Mouse (Mus musculus) lung, embryonic 16.5 days (tissue): ENCODE results near the gene Pkd1l1. TPM values are rescaled to one million over a fixed set of nuclear protein-coding genes. Genes with fewer than 3 reads are reported as not detected.

Experiments used
- ATAC-seq: fragments of 200-750 bp; cut with Nextera tagmentation; 2 replicates; pipeline ENCODE4 v1.8.0; 2017; ENCODE audit warnings: low read depth, mild to moderate bottlenecking, moderate library complexity
- H3K27ac ChIP-seq: fragments of 300-500 bp; sonication (generic); 2 replicates; pipeline ENCODE4 v1.5.1; 2014; ENCODE audit warnings: mild to moderate bottlenecking, control low read depth, low read length
- H3K27me3 ChIP-seq: fragments of 300-500 bp; sonication (generic); 2 replicates; pipeline ENCODE4 v1.6.1; 2014; ENCODE audit warnings: low read depth, low read length, mixed read lengths; ENCODE audit not compliant: control insufficient read depth, insufficient read depth
- H3K36me3 ChIP-seq: fragments of 300-500 bp; sonication (generic); 2 replicates; pipeline ENCODE4 v1.6.1; 2014; ENCODE audit warnings: low read length; ENCODE audit not compliant: control insufficient read depth, insufficient read depth
- H3K4me1 ChIP-seq: fragments of 300-500 bp; sonication (generic); replicated peaks from 2 replicates; pipeline ENCODE4 v1.6.1; 2014; ENCODE audit warnings: low read length, mixed read lengths; ENCODE audit not compliant: control insufficient read depth, insufficient read depth
- H3K4me2 ChIP-seq: fragments of 300-500 bp; sonication (generic); 2 replicates; pipeline ENCODE4 v1.6.1; 2014; ENCODE audit warnings: low read depth, low read length, control low read depth
- H3K4me3 ChIP-seq: fragments of 300-500 bp; sonication (generic); 2 replicates; pipeline ENCODE4 v1.5.1; 2014; ENCODE audit warnings: mild to moderate bottlenecking, low read length, control low read depth
- H3K9ac ChIP-seq: fragments of 300-500 bp; sonication (generic); 2 replicates; pipeline ENCODE4 v1.6.1; 2014; ENCODE audit warnings: low read length, control low read depth
- H3K9me3 ChIP-seq: fragments of 300-500 bp; sonication (generic); 2 replicates; pipeline ENCODE4 v1.6.1; 2016; ENCODE audit warnings: low read length; ENCODE audit not compliant: control insufficient read depth
- WGBS: fragments of 180-500 bp; shearing (Covaris S2); extraction: QIAGEN DNeasy Blood & Tissue Kit; methylation state at CpG from one replicate; pipeline ENCODE4 v1.1.7; 2014; 5-methylcytosine and 5-hydroxymethylcytosine counted together
- polyA plus RNA-seq: library from polyadenylated mRNA; unstranded; fragments of >200 nt; fragmentation: Nextera tagmentation; extraction: Ambion mirVana; gene quantifications from 2 replicates; pipeline ENCODE4 v1.2.1, GENCODE M21; 2015

Gene Pkd1l1
- polyA plus RNA-seq, 1 experiment from 2014 or later = 0.18 TPM

- no peaks in the 10 kb centered on the region for H3K27me3 ChIP-seq
- no peak overlapping the region for H3K4me3 ChIP-seq
- no peak overlapping the region for H3K9ac ChIP-seq
- ATAC-seq = no peak
- H3K9me3 ChIP-seq = peaks cover 8% of the 10 kb centered on the region
- H3K4me1 ChIP-seq = no peaks in the 10 kb centered on the region; the same call in 1 of the 2 replicates
- H3K27ac ChIP-seq = no peak overlapping the region
- 94% methylated on average over 6 of the region's 6 CpGs for WGBS
- H3K4me2 ChIP-seq = no peak overlapping the region
- H3K36me3 ChIP-seq = no peaks in the 10 kb centered on the region
These were observed 136.9 kb downstream of the Pkd1l1 start for GRCm38 (mm10) chr11:8836176-8836575.

DNA sequence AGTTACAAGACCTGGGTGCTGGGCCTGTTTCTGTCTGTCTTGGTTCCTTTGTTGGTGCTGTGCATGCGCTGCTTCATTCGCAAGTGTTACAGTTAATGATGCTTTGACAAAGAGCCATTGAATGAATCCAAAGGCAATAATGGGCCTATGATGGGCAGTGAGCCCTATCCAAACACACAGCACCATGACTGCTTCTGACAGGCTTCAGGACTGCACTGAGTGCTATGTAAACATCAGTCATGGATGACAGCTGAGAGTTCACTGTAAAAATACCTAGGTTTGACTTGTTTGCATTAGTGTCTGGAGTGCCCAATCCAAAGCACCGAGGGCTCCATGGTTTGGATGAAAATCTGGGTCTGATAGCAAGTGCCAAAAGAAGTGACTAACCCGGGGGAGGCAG, 138.9 kb downstream of the Pkd1l1 start:
- no peak overlapping the region for H3K9ac ChIP-seq
- 32% methylated on average over 4 of the region's 4 CpGs for WGBS
- H3K4me3 ChIP-seq = no peak overlapping the region
- peaks cover 8% of the 10 kb centered on the region for H3K9me3 ChIP-seq
- H3K27ac ChIP-seq = no peak overlapping the region
- no peaks in the 10 kb centered on the region for H3K27me3 ChIP-seq
- H3K36me3 ChIP-seq = no peaks in the 10 kb centered on the region
- ATAC-seq = peak; percentile 93
- H3K4me1 ChIP-seq = no peaks in the 10 kb centered on the region; the same call in none of the 2 replicates
- H3K4me2 ChIP-seq = no peak overlapping the region

- no peaks in the 10 kb centered on the region for H3K9me3 ChIP-seq
- ATAC-seq = no peak
- no peaks in the 10 kb centered on the region for H3K27me3 ChIP-seq
- no peak overlapping the region for H3K4me2 ChIP-seq
- no peaks in the 10 kb centered on the region for H3K36me3 ChIP-seq
- no peak overlapping the region for H3K4me3 ChIP-seq
- peaks cover 9% of the 10 kb centered on the region for H3K4me1 ChIP-seq
- H3K27ac ChIP-seq = no peak overlapping the region
- H3K9ac ChIP-seq = no peak overlapping the region
- WGBS = 49% methylated on average over 4 of the region's 4 CpGs
These were observed 142.5 kb downstream of the Pkd1l1 start for GRCm38 (mm10) chr11:8830551-8830950.

GRCm38 (mm10) chr11:8829561-8829960, 143.5 kb downstream of the Pkd1l1 start:
- no peak overlapping the region for H3K9ac ChIP-seq
- no peak overlapping the region for H3K4me2 ChIP-seq
- H3K27me3 ChIP-seq = no peaks in the 10 kb centered on the region
- H3K9me3 ChIP-seq = no peaks in the 10 kb centered on the region
- peaks cover 9% of the 10 kb centered on the region for H3K4me1 ChIP-seq
- 88% methylated on average over 3 of the region's 3 CpGs for WGBS
- no peak for ATAC-seq
- no peak overlapping the region for H3K4me3 ChIP-seq
- H3K36me3 ChIP-seq = no peaks in the 10 kb centered on the region
- no peak overlapping the region for H3K27ac ChIP-seq

- Histone ChIP-seq H3K36me3 (no peaks in the 10 kb centered on the region), H3K27ac (peak overlapping the region; percentile 48), H3K27me3 (no peaks in the 10 kb centered on the region), H3K9ac (no peak overlapping the region), H3K4me1 (peaks cover 9% of the 10 kb centered on the region), H3K9me3 (no peaks in the 10 kb centered on the region), H3K4me3 (no peak overlapping the region), H3K4me2 (no peak overlapping the region)
- ATAC-seq = peak; percentile 65; the same call in 1 of the 2 replicates
- 52% methylated on average over 9 of the region's 9 CpGs for WGBS
These were observed 144.1 kb downstream of the Pkd1l1 start for GRCm38 (mm10) chr11:8828836-8829526.

DNA sequence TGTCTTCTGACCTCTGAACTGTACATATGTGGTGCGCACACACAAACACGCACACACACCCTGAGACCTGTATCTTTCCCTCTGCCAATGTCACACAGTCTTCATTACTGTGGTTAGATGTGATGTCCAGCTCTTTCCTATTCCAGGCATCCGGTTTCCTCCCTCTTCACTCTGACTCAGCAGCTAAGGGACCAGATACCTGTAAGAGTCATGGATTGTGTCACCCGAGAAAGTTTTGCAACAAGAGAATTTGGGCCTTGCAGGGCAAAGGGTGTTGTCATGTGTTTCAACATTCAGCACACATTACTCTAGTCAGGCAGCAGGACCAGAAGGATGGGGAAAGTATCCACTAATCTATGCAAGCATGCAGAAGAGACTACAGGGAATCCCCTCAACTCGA, 146.5 kb downstream of the Pkd1l1 start:
- Histone ChIP-seq H3K36me3 (no peaks in the 10 kb centered on the region), H3K9me3 (no peaks in the 10 kb centered on the region), H3K27ac (no peak overlapping the region), H3K4me2 (no peak overlapping the region), H3K9ac (no peak overlapping the region), H3K27me3 (no peaks in the 10 kb centered on the region), H3K4me1 (peaks cover 9% of the 10 kb centered on the region), H3K4me3 (no peak overlapping the region)
- WGBS = 81% methylated on average over 5 of the region's 5 CpGs
- no peak for ATAC-seq

GRCm38 (mm10) chr11:8826046-8826445, 147.0 kb downstream of the Pkd1l1 start:
- Histone ChIP-seq H3K9me3 (no peaks in the 10 kb centered on the region), H3K27me3 (no peaks in the 10 kb centered on the region), H3K9ac (no peak overlapping the region), H3K36me3 (no peaks in the 10 kb centered on the region), H3K27ac (no peak overlapping the region), H3K4me3 (no peak overlapping the region), H3K4me1 (peaks cover 9% of the 10 kb centered on the region), H3K4me2 (no peak overlapping the region)
- WGBS = 43% methylated on average over 3 of the region's 3 CpGs
- no peak for ATAC-seq

DNA sequence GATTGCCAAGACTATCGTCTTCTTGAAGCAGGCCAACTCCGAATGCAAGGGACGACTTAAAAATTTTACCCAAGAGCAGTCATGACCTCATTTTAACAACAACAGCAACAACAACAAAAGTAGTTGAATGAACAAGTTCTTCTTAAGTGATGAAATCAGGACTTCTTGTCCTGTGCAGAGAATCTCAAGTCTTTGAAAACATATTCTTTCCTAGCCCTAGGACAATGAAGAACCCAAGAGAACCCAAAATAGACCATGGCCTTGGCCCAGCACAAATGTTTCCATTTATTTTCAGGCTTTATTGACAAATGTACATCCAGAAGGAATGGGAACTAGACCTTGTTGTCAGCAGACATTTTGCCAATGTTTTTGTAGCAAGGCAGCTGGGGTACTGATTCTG, 147.7 kb downstream of the Pkd1l1 start:
- H3K4me1 ChIP-seq = peaks cover 9% of the 10 kb centered on the region
- H3K4me3 ChIP-seq = no peak overlapping the region
- no peak overlapping the region for H3K27ac ChIP-seq
- no peaks in the 10 kb centered on the region for H3K36me3 ChIP-seq
- H3K4me2 ChIP-seq = no peak overlapping the region
- no peak for ATAC-seq
- H3K9ac ChIP-seq = no peak overlapping the region
- H3K9me3 ChIP-seq = no peaks in the 10 kb centered on the region
- 93% methylated on average over 3 of the region's 3 CpGs for WGBS
- no peaks in the 10 kb centered on the region for H3K27me3 ChIP-seq

DNA sequence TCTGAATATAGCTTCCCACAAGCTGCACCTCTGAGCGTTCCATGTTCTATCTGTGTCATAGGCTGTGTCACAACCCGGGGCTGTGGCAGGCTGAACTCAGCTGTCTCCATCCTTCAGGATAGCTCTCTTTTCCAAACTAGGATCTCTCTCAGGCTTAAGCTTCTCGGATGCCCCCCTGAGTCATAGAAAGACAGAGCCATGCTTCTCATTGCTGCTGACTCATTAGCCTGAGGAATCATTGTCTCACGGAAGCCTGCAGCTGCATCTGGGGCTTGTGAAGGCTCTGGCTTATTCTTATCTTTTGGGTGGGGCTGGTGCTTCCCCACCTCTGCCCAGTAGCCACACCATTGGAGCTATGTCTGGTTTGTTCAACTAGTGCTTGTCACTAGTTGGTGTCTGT, 151.7 kb downstream of the Pkd1l1 start:
- no peak overlapping the region for H3K4me2 ChIP-seq
- no peak overlapping the region for H3K27ac ChIP-seq
- 75% methylated on average over 4 of the region's 4 CpGs for WGBS
- no peak for ATAC-seq
- no peak overlapping the region for H3K4me3 ChIP-seq
- no peaks in the 10 kb centered on the region for H3K9me3 ChIP-seq
- no peak overlapping the region for H3K9ac ChIP-seq
- 0 out of 2 replicates have a peak, but pooled peaks cover 3% of the 10 kb centered on the region for H3K4me1 ChIP-seq
- no peaks in the 10 kb centered on the region for H3K36me3 ChIP-seq
- no peaks in the 10 kb centered on the region for H3K27me3 ChIP-seq
